Mouse (Mus musculus) liver, adult 2 months (tissue): ENCODE data around the gene Creb3l2.

Experiments used
- CTCF ChIP-seq: fragments of 200-500 bp; IDR thresholded peaks from 2 replicates; pipeline ENCODE4 v1.5.1; 2011; ENCODE audit warnings: low read depth, low read length, control low read depth
- POLR2A ChIP-seq: fragments of 200-500 bp; IDR thresholded peaks from 2 replicates; pipeline ENCODE4 v1.6.1; 2011; ENCODE audit warnings: low read length, control low read depth; ENCODE audit not compliant: insufficient read depth; ENCODE audit errors: extremely low read depth

GRCm38 (mm10) chr6:37326603-37326955, 115.4 kb downstream of the Creb3l2 start:
- TF ChIP-seq CTCF (no peak), POLR2A (no peak)
